Mouse (Mus musculus) common myeloid progenitor, adult 5-6 weeks (primary cell): ENCODE measurements around the gene Prr7. TPM values are rescaled to one million over a fixed set of nuclear protein-coding genes. Genes with fewer than 3 reads are reported as not detected.
A peak's percentile ranks its signal among the peaks of the same experiment; 100 is the strongest.

Experiments used
- ATAC-seq: replicated peaks from 2 replicates; pipeline ENCODE4 v1.8.0; 2016; ENCODE audit warnings: low read depth, mild to moderate bottlenecking, moderate TSS enrichment, inconsistent platforms; ENCODE audit not compliant: poor library complexity, severe bottlenecking
- total RNA-seq: library from RNA; stranded (forward); fragments of 200-1000, 187-1606 nt; gene quantifications from 2 replicates; pipeline ENCODE4 v1.2.3, GENCODE M21; 2017

Gene Prr7
- total RNA-seq, 1 experiment from 2014 or later = 0.27 TPM

DNA sequence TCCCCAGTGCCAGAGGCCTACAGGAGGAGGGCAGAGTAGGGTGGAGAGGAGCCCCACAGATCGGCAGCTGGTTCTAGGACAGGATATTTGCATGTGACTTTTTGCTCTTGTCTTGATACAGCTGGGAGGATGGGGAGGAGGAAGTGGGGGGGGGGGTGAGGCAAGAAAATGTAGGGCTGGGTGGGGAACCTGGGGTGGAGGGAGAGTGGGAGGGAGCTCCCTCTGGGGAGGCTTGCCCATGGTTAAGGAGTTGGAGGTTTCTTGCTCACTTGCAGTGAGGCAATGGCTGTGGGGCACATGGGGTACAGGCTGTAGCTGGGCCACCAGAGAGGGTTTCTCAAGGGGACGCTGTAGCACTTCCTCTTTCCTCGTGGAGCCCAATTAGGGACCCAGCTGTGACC is 16.5 kb upstream of the Prr7 start:
- ATAC-seq = peak; percentile 22

DNA sequence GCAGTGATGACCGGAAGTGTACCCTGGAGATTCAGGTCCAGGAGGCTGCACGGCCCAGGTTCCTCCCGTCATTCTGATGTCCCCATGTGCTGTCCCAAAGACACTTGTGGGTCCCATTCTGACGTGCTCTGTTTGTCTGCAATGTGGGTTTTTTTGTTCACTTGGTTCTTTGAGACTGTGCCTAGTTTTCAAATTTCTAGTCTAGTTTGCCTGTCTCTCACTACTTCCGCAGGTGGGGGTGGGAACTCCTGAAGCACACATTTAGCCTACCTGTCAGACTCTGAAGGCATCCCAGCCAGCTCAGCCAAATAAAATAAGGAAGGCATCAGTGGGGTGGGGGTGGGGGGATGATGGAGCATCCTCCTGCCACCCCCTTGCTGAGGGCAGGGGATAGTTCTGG is 15.9 kb upstream of the Prr7 start:
- no peak for ATAC-seq

DNA sequence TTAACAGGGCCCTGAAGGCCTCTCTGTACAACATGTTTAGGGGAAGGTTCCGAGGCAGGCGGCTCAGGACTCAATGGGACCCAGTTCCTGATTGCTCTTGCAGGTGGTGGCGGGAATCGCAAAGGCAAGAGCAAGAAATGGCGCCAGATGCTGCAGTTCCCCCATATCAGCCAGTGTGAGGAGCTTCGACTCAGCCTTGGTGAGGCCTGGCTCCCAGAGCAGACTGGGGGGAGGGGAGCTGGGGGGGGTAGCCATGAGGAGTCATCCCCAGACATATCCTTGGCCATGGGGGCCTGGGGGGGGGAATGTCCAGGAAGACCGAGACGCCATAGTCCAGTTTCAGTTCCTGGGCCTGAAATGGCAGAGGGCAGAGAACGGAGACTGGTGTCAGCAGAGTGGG is 14.9 kb upstream of the Prr7 start:
- ATAC-seq = no peak

DNA sequence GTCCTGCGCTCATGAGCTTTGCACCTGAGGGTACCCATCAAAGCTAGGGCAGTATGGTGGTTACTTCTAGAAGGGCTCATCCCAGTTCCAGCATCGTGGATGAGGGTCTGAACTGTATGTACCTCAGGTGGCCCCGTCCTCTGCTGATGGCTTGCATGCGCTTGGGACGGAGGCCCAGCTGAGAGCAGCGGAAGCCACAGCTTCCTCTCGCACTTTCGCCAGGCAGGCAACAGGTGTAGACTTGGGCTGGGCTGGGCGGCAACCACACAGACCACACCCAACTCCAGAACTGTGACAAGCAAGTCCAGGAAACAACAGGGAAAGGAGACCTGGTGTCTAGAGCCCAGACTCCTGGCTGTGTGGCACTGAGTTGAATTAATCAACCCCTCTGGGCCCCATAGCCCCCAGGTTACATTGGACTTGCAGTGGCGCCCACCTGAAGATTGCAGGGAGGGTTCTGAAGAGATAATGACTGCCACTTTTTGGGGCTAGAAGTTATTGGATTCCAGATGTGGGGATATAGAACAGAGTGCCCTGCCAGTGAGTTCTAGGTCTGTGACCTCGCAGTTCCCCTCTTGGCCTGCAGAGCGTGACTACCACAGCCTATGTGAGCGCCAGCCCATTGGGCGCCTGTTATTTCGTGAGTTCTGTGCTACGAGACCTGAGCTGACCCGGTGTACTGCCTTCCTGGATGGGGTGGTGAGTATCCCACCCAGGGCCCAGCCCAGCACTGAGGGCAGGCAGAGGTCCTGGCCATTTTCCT is 14.2 kb upstream of the Prr7 start:
- ATAC-seq = 0 out of 2 replicates have a peak, but pooled peaks have one; percentile 7

DNA sequence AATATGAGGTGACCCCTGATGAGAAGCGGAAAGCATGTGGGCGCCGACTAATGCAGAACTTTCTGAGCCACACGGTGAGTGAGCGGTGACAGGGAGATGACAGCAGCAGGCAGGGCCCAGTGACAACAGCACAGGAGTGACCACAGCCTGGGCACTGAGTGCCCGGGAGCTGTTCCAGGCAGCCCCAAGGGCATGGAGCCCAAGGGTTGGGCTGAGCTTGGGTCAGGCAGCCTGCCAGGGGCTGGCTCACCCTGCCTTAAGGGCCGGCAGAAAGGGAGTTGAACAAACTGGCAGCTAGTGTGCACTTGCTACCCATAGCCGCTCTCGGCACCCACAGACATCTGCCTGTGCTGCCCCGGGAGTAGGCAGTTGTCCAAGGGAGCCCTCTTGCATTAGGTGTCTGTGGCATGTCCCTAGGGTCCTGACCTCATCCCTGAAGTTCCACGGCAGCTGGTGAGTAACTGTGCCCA is 13.5 kb upstream of the Prr7 start:
- ATAC-seq = no peak

DNA sequence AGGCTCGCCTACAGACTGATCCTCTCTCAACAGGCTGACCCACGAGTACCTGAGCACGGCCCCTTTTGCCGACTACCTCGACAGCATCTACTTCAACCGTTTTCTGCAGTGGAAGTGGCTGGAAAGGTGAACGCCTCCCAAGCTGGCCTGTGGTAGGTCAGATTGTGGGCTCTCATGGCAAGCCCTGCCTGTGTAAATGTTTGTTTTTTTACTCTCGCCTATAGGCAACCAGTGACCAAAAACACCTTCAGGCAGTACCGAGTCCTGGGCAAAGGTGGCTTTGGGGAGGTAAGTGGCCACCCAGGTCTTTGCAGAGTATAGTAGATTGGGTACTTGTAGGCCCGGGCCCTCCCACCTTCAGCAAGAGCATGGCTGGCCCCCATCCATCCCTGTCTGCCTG is 12.8 kb upstream of the Prr7 start:
- no peak for ATAC-seq

DNA sequence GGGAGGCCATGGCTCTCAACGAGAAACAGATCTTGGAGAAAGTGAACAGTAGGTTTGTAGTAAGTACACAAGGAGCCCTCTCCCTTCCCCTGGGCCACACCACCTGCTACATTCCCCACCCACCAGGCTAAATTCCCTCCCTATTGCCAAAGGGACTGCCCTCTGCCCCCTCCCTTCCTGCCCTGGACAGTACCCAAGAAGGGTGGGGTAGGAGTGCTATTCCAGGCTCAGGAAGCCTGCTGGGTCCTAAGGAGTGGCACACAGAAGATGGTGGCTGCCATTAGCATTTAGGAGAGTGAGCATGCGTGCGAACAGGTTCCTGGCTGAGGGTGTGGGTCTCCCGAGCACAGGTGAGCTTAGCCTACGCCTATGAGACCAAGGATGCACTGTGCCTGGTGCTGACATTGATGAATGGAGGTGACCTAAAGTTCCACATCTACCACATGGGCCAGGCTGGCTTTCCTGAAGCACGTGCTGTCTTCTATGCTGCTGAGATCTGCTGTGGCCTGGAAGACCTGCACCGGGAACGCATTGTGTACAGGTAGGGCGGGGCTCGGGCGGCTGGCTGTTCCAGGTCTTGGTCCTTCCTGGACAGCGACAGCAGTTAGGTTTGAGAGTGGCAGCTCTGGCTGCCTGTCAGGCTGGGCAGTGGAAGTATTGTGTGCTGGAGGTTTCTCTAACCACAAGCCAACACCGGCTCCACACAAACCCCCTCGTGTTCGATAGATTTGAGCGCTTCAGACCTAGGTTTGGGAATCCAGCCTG is 12.1 kb upstream of the Prr7 start:
- no peak for ATAC-seq

DNA sequence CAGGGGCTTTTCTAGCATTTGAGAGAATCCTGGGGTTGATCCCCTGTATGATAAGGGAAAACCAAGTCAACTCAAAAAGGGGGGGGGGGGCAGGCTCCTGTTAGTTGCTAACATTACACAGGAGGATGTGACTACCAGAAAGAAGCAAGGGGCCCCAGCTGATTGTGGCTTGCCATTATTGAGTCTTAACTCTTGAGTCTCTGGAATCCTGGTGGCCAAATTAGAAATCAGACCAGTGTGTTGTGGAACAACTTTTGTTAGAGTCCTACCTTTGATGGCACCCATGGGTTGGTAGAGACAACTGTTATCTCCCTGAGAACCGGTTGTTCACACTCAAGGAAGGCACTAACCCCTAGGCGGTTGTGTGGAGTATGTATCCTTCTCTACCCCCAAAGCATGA is 1.1 kb upstream of the Prr7 start:
- ATAC-seq = no peak

DNA sequence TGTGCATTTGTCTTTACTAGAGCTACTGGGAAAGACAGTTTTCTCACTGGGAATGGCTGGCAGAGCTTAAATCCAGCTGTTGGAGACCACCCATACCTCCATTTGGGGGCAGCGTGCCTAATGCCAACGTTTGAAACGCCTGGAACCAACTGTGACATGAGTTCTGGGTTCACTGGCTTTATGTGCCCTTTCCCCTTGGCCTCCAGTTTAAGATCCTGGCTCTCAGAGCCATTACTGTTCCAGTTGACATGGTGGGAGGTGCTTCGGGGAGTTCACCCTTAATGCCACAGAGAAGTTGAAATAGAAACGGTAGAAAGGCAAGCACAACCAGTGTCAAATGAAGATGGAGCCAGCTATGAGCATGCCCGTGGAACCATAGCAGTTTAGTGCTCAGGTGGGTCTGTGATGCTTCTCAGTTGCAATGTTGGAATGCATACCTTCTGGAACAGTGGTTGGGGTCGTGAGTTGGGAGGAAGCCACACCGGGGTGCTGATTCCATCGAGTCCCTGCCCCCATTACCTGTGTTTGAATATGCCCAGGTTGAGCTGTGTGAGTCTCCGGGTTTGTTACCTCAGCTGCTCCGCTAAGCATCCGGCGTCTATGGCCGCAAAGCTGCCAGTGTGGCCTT is 554 bp upstream of the Prr7 start:
- 0 out of 2 replicates have a peak, but pooled peaks have one; percentile 2 for ATAC-seq

DNA sequence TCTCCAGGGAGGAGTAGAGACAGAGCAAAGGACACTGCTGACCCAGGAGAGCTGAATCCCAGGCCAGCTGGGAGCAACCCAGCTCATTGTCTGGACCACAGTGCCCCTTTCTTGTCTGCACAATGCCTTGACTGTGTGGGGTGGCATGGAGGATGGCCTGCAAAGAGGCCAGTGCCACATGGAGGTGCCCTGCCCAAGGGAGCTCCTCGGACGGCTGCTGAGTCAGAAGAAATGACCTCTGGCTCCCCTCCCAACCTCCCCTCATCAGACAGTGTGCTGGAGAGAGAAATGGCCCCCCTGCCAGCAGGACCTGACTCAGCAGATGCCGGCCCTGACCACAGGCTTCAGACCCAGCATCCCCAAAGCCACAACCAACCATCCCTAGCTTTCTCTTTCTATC is 1.1 kb downstream of the Prr7 start:
- peak; percentile 48 for ATAC-seq

DNA sequence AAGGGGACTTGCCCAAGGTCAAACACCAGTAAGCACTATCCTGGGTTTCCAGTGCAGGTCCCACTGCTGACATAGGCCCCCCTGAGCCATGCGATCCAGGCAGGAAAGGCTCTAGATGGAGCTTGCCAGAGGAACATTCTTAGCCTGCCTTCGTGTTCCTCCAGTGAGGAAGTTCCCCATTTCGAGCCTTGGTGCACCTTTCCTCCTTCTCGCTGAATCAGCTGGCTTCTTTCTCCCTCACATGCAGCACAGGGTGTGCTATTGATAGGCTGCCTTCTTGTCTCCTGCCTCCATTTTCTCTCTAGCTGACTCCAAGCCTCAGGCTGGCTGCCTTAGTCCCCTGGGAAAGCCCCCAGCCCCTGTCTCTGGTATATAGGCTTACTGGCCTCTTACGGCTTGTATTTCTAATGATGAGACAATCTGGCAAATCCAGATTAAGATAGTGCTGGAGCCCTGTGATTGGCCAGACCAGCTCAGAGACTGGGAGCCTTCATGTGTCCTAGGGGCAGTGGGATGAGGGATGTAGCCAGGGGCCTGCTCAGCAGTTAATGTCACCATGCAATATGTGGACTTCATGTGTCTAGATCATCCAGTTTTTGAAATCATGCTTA is 1.9 kb downstream of the Prr7 start:
- ATAC-seq = no peak

DNA sequence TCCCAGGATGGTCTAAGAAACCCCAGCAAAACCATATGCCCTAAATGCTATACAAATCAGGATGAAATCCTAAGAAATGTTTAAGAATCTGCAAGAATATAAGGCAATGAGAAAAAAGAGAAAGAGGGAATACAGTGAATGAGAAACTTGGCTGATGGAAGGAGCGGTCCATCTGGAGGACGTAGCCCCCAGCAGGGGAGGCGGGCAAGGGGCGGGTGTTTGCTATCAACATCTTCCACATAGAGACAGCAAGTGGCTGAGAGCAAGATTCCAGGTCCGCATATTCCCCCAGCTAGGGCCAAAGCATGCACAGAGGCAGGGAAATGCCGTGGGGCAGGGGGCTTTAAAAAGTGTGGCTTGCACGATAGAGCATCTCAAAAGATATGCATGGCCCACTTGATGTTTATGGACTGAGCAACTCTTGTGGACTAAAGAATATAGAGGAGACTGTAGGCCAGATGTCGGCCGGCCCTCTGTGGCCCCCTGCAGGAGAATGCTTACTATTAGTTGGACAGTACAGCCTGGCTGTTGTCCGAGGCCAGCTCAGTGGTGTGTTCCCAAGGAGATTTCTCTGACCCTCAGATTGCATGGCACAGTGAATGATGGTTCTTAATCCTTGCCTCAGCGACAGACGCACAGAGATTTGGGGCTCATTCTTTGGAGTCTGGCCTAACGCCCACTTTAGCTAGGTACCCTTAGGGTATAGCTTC is 4.9 kb downstream of the Prr7 start:
- no peak for ATAC-seq

DNA sequence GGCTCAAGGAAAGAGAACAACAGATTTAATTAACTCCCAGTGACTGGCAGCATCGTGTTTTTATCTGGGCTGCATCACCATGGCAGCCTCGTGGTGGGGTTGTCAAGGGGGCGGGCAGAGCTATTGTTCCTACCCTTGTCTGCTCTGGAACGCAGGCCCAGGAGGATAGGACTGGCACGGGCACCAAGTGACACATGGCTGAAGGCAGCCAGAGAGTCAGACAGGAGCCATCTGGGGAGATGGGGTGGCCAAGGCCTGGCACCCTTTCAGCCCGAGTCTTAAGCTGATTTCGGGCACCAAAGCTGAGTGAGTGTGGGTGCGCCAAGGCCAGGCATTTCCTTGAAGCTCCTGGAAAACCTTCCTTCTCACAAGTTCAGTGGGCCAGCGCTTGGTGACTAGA is 6.3 kb downstream of the Prr7 start:
- no peak for ATAC-seq

DNA sequence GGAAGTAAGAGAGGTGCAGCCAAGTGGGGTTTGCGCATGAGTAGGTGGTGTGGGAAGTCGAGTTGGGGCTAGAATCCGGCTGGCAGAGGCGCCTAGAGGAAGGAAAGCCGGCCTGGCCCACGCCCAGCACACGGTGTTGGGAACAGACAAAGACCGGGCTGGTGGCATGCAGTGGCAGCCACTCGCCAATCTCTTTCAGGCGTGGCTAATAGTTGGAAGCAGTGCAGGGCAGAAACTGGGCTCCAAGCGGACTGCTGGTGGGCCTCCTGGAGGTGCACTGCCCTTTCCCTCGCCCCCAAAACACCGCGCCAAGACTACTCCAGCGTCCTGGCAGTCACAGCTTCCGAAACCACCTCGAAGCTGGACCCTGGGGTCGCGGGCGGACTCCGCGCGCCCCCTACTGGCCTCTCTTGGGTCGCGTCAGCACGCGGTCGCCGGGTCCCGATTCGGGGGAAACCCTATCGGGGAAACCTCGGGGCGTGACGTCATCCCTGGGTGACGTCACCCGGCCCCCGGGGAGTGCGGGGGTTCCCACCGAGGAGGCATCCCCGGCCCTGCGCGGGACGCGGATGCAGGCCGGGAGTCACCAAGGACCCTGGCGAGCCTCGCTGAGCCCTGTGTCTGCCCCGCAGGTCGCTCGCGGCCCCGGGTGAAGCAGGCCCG is 7.2 kb downstream of the Prr7 start:
- ATAC-seq = peak; percentile 57

DNA sequence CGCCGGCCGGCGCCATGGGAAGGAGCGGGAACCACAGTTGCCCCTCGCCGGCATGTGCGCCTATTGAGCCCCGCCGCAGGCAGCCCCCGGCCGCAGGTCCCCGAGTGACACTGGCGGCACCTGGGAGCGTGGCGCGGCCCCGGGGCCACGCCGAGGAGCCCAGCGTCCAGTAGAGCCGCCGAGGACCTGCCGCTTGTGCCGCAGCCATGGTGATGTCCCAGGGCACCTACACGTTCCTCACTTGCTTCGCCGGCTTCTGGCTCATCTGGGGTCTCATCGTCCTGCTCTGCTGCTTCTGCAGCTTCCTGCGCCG is 7.7 kb downstream of the Prr7 start:
- ATAC-seq = no peak

DNA sequence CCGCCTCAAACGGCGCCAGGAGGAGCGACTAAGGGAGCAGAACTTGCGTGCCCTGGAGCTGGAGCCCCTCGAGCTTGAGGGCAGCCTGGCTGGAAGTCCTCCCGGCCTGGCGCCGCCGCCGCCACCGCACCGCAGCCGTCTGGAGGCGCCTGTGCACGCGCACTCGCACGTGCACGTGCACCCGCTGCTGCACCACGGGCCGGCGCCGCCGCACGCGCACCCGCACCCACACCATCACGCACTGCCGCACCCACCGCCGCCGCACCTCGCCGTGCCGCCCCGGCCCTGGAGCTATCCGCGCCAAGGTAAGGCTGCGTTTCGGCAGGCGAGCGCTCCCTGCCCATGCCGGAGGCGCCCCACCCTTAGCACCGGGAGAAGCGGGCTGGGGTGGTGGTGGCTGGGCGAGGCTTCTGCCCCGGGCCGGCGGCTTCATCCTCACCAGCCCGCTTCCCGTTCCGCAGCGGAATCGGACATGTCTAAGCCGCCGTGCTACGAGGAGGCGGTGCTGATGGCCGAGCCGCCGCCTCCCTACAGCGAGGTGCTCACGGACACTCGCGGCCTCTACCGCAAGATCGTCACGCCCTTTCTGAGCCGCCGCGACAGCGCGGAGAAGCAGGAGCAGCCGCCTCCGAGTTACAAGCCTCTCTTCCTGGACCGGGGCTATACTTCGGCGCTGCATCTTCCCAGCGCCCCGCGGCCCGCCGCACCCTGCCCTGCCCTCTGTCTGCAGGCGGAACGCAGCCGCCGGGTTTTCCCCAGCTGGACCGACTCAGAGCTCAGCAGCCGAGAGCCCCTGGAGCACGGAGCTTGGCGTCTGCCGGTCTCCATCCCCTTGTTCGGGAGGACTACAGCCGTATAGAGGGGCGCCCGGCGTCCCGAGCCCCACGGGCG is 8.3 kb downstream of the Prr7 start:
- ATAC-seq = peak; percentile 13

DNA sequence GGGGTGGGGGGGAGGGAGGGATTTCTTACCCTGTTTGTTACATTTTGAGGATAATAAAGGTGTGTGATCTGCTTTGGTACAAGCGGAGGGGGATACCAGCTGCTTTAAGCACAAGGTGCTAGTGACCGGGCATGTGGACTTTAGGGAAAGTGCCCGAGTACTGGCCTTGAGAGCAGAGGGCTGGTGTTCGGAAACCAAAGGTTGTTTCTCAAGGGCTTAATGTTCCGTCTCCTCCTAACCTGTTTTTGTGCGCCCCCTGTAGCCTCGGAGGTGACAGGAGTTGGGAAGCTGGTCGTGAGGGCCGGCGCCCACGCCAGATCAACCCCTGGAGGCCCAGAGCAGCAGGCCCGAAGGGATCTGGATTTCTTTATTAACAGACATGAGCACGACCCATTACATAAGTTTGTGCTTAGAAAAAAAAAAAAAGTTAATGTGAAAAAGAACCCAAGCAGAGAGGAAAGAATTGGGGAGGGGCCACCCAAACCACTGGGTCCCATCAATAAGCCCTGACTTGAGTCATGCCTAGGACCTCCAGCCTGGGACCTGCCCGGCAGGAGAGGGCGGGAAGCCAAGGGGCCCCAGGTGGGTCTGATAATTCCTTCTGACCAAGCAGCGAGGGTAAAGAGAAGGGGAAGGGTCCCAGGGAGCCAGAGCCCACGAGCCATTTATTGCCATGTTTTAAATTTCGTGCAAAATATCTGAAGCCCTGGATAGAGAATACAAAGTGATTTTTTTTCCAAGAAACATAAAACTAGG is 9.2 kb downstream of the Prr7 start:
- no peak for ATAC-seq

DNA sequence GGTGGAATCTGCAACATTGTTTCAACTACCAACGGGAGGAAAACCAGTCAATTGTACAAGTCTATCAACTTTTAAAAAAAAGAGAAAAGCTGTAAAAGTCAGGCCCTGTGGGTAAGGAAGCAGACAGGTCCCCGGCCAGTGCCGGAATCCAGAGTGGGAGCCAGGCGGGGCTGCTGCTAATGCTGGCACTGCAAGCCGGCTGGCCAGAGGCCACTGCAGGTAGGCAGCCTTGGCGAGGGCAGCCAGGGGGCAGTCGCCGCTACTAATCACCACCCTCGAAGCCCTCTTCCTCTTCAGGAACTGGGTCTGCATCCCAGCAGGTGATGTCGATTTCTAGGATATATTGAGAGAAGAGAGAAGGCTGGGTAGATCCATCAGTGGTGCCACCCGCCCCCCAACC is 9.9 kb downstream of the Prr7 start:
- ATAC-seq = no peak
